Mouse (Mus musculus) megakaryocyte, embryonic 14.5 days (primary cell): ENCODE data around the gene Glce. TPM values are rescaled to one million over a fixed set of nuclear protein-coding genes. Genes with fewer than 3 reads are reported as not detected.
A peak's percentile ranks its signal among the peaks of the same experiment; 100 is the strongest.

Experiments used
- H3K27me3 ChIP-seq: replicated peaks from 2 replicates; pipeline ENCODE3; 2012; ENCODE audit warnings: inconsistent platforms
- H3K36me3 ChIP-seq: replicated peaks from 2 replicates; pipeline ENCODE3; 2012; ENCODE audit warnings: low read length, inconsistent platforms, mixed read lengths
- H3K4me1 ChIP-seq: 2 replicates; pipeline ENCODE4 v1.6.1; 2012; ENCODE audit warnings: inconsistent platforms
- H3K4me3 ChIP-seq: replicated peaks from 2 replicates; pipeline ENCODE3; 2012; ENCODE audit warnings: moderate library complexity, mild to moderate bottlenecking, inconsistent platforms
- H3K9me3 ChIP-seq: 2 replicates; pipeline ENCODE4 v1.6.1; 2012; ENCODE audit warnings: inconsistent platforms
- FLI1 ChIP-seq: IDR thresholded peaks from 2 replicates; pipeline ENCODE4 v1.6.1; 2012; ENCODE audit warnings: low read length, inconsistent platforms, mixed read lengths
- GATA1 ChIP-seq: IDR thresholded peaks from 3 replicates; pipeline ENCODE4 v1.6.1; 2012; ENCODE audit warnings: mixed read lengths, low read length, inconsistent platforms, borderline replicate concordance
- polyA plus RNA-seq: library from polyadenylated mRNA; stranded (reverse); fragments of >175 nt; gene quantifications from 2 replicates; pipeline ENCODE4 v1.2.3, GENCODE M21; 2012; ENCODE audit warnings: low replicate concordance; ENCODE audit not compliant: insufficient read depth

Gene Glce
- polyA plus RNA-seq, 1 experiment = 0.82 TPM

- no peaks in the 10 kb centered on the region for H3K9me3 ChIP-seq
- H3K4me1 ChIP-seq = peaks cover 42% of the 10 kb centered on the region
- H3K4me3 ChIP-seq = no peak overlapping the region
- peaks cover 10% of the 10 kb centered on the region for H3K36me3 ChIP-seq
- TF ChIP-seq FLI1 = no peak
- no peak for TF ChIP-seq GATA1
- no peaks in the 10 kb centered on the region for H3K27me3 ChIP-seq
Observed at GRCm38 (mm10) chr9:62082986-62083385, 39.5 kb downstream of the Glce start.

DNA sequence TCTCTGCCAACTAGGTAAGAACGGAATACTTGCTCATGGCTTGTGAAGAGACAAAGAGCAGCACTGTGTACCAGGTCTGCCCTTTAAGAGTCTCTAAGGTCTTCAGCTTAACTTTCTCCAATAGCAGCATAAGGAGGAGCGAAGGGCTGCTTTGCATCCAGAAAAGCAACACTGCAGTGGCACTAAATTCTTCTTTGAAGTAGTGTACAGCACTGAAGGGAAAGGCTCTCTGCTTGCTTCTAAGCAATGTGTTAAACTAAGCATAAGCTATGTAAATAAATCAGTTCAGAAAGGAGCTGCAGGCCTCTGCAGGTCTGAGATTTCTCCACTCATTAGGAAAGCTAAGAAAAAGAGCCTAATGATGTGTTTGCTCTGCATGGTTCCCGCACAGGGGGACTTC lies 40.9 kb downstream of the Glce start:
- no peaks in the 10 kb centered on the region for H3K27me3 ChIP-seq

GRCm38 (mm10) chr9:62080028-62080760 lies 42.3 kb downstream of the Glce start:
- TF ChIP-seq FLI1 (no peak), GATA1 (no peak)
- H3K4me3 ChIP-seq = no peak overlapping the region
- H3K4me1 ChIP-seq = peaks cover 57% of the 10 kb centered on the region
- peaks cover 7% of the 10 kb centered on the region for H3K36me3 ChIP-seq
- H3K27me3 ChIP-seq = no peaks in the 10 kb centered on the region
- H3K9me3 ChIP-seq = no peaks in the 10 kb centered on the region

More for the DNA sequence above, 40.9 kb downstream of the Glce start:
- Histone ChIP-seq H3K9me3 (no peaks in the 10 kb centered on the region), H3K36me3 (peaks cover 10% of the 10 kb centered on the region), H3K4me3 (no peak overlapping the region), H3K4me1 (peaks cover 53% of the 10 kb centered on the region)
- TF ChIP-seq FLI1 (no peak), GATA1 (no peak)

DNA sequence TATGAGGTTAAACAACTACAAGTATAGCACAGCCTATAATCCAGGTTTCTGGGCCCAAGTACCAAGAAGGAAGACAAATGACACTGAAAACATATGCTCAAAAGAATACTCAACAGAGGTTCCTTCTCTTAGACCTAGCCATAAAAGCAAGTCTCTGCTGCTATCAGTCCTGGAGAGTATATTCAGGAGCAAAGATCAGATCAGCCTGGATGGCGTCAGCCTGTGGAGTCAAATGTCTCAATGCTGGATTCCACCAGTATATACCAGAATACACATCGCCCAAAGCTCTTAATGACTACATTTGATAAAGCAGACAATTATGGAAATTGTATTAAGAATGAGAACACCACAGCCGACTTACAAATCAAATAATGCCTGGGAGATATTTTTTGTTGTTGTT lies 60.2 kb downstream of the Glce start:
- H3K4me3 ChIP-seq = no peak overlapping the region
- H3K9me3 ChIP-seq = no peaks in the 10 kb centered on the region
- H3K4me1 ChIP-seq = peaks cover 25% of the 10 kb centered on the region
- H3K36me3 ChIP-seq = peaks cover 13% of the 10 kb centered on the region
- H3K27me3 ChIP-seq = no peaks in the 10 kb centered on the region
- no peak for TF ChIP-seq FLI1
- no peak for TF ChIP-seq GATA1

DNA sequence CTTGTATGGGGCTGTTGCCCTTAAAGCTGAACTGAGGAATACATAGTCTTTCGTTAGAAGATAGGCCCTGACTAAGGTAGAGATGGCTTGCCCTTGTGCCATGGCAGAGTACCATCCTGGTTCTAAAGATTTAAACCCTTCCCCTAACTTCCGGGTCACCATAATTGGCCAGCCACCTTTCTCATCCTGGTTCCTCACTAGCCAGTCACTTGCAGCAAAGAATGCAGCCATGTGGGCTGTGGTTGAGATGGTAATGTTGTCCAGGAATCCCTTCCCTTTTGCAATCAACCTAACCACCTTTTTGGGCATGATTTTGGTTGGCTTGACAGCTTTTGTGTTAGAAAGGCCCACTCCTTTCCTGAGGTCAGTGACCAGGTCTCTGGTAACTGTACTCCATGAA lies 62.0 kb downstream of the Glce start:
- TF ChIP-seq FLI1 = no peak
- TF ChIP-seq GATA1 = no peak
- Histone ChIP-seq H3K27me3 (no peaks in the 10 kb centered on the region), H3K36me3 (peaks cover 13% of the 10 kb centered on the region), H3K9me3 (no peaks in the 10 kb centered on the region), H3K4me1 (peaks cover 25% of the 10 kb centered on the region), H3K4me3 (no peak overlapping the region)

DNA sequence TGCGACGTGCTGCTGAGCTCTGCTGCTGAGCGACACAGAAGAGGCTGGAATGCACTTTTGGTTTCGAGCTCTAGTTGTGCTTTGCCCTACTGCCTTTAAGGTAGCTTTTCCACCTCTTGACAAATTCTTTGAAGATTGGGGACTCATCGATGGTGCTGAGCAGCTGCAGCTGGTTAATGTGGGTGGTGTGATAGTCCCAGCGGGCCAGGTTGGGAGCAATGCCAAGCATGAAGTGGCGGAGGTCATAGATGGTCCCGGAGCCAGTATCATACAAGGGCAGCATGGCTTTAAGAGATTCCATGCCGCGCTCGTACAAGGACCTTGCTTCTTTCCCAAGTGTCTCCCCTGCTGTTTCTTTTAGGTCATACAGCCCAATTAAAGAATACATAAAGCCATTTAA lies 62.5 kb downstream of the Glce start:
- TF ChIP-seq FLI1 (no peak), GATA1 (no peak)
- H3K4me3 ChIP-seq = no peak overlapping the region
- H3K27me3 ChIP-seq = no peaks in the 10 kb centered on the region
- peaks cover 13% of the 10 kb centered on the region for H3K36me3 ChIP-seq
- H3K4me1 ChIP-seq = peaks cover 25% of the 10 kb centered on the region
- no peaks in the 10 kb centered on the region for H3K9me3 ChIP-seq

- Histone ChIP-seq H3K27me3 (no peaks in the 10 kb centered on the region), H3K9me3 (no peaks in the 10 kb centered on the region), H3K4me1 (peaks cover 25% of the 10 kb centered on the region), H3K4me3 (peak overlapping the region; percentile 43), H3K36me3 (peaks cover 13% of the 10 kb centered on the region)
- TF ChIP-seq FLI1 = no peak
- no peak for TF ChIP-seq GATA1
Observed at GRCm38 (mm10) chr9:62057881-62058506, 64.5 kb downstream of the Glce start.

DNA sequence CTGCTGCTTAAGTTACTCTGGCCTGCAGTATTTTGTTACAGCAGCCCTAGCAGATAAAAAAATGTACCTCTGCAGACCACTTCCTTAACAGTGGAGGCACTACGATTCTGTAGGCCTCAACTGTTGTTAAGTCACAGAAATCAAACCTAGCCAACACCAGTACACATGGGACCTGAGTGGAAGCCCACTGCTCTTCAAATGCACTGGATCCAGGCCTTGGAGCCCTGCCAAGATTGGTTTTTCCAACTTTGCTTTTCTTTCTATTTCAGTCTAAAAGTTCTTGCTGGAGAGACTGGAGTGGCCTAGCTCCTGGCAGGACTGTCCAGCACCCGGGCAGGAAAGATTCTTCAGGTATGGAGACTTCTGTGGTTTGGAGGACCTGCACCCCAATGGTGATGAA lies 66.2 kb downstream of the Glce start:
- TF ChIP-seq FLI1 (no peak), GATA1 (no peak)
- Histone ChIP-seq H3K36me3 (peaks cover 13% of the 10 kb centered on the region), H3K27me3 (no peaks in the 10 kb centered on the region), H3K4me1 (peaks cover 25% of the 10 kb centered on the region), H3K9me3 (no peaks in the 10 kb centered on the region), H3K4me3 (no peak overlapping the region)

DNA sequence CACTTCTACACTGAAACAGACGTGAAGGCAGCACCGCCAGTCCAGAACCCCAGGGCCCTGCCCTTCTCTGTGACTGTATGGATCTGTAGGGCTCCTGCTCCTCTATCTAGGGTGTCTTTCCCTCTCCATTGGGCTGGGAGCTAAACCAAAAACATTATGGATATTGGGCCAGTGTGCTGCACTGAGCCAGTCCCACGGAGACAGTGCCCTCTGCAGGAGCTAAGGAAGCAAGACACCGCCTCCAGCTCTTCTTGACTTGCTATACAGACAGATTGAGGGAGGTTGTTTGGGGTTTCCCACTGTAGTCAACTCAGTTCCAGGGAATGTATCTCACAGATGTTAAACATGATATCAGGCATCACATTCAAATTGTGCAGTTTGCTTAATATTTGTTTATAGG lies 71.7 kb downstream of the Glce start:
- TF ChIP-seq FLI1 (no peak), GATA1 (no peak)
- Histone ChIP-seq H3K4me1 (peaks cover 14% of the 10 kb centered on the region), H3K9me3 (peaks cover 4% of the 10 kb centered on the region), H3K36me3 (no peaks in the 10 kb centered on the region), H3K4me3 (no peak overlapping the region), H3K27me3 (peaks cover 16% of the 10 kb centered on the region)

DNA sequence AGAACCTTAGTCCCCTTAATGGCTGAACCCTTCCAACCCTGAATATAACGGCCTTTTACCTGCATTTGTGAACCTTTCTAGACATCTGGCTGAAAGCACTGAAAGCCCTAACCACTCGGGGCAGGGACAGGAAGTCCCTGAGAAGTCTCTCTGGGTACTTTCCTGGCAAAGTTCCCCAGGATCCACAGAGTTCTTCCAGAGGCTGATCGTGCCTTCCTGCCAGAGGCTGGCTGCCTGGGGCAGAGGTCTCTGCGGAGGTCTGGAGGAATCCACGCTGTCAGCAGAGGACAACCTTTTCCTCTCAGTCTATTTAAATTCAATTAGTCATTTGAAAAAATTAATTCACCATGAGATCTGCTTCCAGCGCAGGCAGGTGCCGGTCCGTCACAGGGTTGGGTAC lies 73.3 kb downstream of the Glce start:
- Histone ChIP-seq H3K9me3 (peaks cover 4% of the 10 kb centered on the region), H3K36me3 (no peaks in the 10 kb centered on the region), H3K4me1 (peaks cover 9% of the 10 kb centered on the region), H3K4me3 (no peak overlapping the region), H3K27me3 (peaks cover 20% of the 10 kb centered on the region)
- TF ChIP-seq GATA1 (no peak), FLI1 (no peak)

DNA sequence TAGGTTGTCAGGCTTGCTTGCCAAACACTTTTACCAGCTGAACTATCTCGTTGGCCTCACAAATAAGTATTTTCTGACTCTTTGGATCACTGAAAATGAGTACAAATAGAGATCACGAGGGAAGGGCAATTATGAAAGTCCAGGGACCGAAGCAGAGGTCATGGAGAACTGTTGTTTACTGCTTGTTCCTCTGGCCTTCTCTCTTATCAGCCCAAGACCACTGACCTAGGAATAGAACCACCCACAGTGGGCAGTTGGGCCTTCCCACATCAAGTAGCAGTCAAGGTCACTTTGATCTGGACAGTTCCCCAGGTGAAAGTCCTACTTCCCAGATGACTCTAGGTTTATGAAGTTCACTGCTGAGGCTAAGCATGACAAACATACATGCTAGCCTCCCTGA lies 80.3 kb downstream of the Glce start:
- Histone ChIP-seq H3K27me3 (peaks cover 51% of the 10 kb centered on the region), H3K9me3 (peaks cover 4% of the 10 kb centered on the region), H3K36me3 (no peaks in the 10 kb centered on the region), H3K4me3 (no peak overlapping the region), H3K4me1 (peaks cover 7% of the 10 kb centered on the region)
- TF ChIP-seq GATA1 = no peak
- no peak for TF ChIP-seq FLI1
